Comparison of ENCODE assay signal across 9 mouse cellular contexts in genomic region chr6:67530992-67531821, GRCm38 (mm10). TPM values are rescaled to one million over a fixed set of nuclear protein-coding genes. Genes with fewer than 3 reads are reported as not detected.
DNase-seq lines count a peak whose midpoint lies in the region; ATAC-seq lines count a peak whose summit lies in the region.
"Had no signal": no experiment of that assay in that cellular context is flagged by ENCODE, and none has a peak within 500 bp of the region (broad histone marks: within the 10 kb centered on the region; RNA-seq: fewer than 3 reads in every experiment).

No protein-coding gene starts in this region.

- ATAC-seq in frontal cortex, adult (ENCODE audit: low TSS enrichment): peak; percentile 64; the same call in 1 of the 2 replicates

- no peak for DNase-seq in frontal cortex, postnatal 36 days (ENCODE audit: low spot score in 2 of 2)
- DNase-seq in 416B (ENCODE audit: low read depth): peak; percentile 35
- peak; percentile 36 for DNase-seq in brain, adult 2 months (ENCODE audit: low read depth, low spot score)
- peak; percentile 46 to 66 for DNase-seq in kidney, postnatal 36 days
- no peak for DNase-seq in ovary, postnatal 36 days (ENCODE audit: low spot score)
- DNase-seq in left cerebral cortex, postnatal 10 days (ENCODE audit: extremely low spot score in 1 of 2, low spot score in 2 of 2): no peak
- no peak for DNase-seq in spleen, postnatal 14 days (ENCODE audit: low spot score in 2 of 2)

- intact Hi-C loops in left cerebral cortex, postnatal 10 days (cut with DNase I): no loop called here

RNA-seq across cellular contexts. Expression of gene Tacstd2, which starts 4.4 kb away (rescaled TPM):
- total RNA-seq in left cerebral cortex, postnatal 10 days (2021): 1 to 10 TPM in 1 of 2 experiments, under 1 TPM in 1; 0.20 to 1.0 TPM

RNA-seq across cellular contexts. Expression of gene Il23r, which starts 39.6 kb away (rescaled TPM):
- under 1 TPM in 1 of 2 experiments, not detected in 1; 0.14 TPM for total RNA-seq in left cerebral cortex, postnatal 10 days (2021)
- total RNA-seq: left cerebral cortex, adult 18-20 months had no signal

Comparison
In these comparisons a context has a peak if more than half of its experiments do, and no peak if none do; other contexts are left out.
1. DNase-seq: peak in 416B (single experiment), brain, adult 2 months (single experiment) and kidney, postnatal 36 days (2 of 2); none in frontal cortex, postnatal 36 days (0 of 2), ovary, postnatal 36 days (single experiment), left cerebral cortex, postnatal 10 days (0 of 2) and spleen, postnatal 14 days (0 of 2).